Mouse (Mus musculus): Measurements from ENCODE around the gene Lpin3.

DNA sequence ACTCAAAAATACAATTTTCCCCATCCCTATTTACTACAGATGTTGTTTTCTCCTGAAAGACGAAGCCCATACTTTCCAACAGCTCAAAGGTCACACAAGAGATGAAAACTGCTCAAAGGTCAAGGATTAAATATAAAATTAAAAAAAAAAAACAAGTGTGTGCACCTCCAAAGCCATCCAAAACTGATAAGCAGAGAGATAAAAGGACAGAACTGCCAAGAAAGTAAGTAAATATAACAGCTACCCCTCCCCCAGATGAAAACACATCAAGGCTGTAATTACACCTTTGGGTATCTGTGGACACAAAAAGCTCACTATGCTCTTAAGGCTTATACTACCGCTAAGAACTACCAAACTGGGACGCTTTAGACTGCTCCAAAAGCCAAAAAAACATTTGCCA is 11.0 kb upstream of the Lpin3 start:
- TF ChIP-seq CTCF (IDR thresholded peaks at IDR 0.05; ENCODE audit: low read depth) (no peak), EP300 (IDR thresholded peaks at IDR 0.05; ENCODE audit: low read depth) (no peak)

Data from liver, postnatal 0 days (tissue).